Mouse (Mus musculus): ENCODE results near the gene 4933421I07Rik. TPM values are rescaled to one million over a fixed set of nuclear protein-coding genes. Genes with fewer than 3 reads are reported as not detected.

Gene 4933421I07Rik
- total RNA-seq (2021): not detected
- long read RNA-seq, experiment 1: 0 reads
- long read RNA-seq, experiment 2: 0 reads

DNA sequence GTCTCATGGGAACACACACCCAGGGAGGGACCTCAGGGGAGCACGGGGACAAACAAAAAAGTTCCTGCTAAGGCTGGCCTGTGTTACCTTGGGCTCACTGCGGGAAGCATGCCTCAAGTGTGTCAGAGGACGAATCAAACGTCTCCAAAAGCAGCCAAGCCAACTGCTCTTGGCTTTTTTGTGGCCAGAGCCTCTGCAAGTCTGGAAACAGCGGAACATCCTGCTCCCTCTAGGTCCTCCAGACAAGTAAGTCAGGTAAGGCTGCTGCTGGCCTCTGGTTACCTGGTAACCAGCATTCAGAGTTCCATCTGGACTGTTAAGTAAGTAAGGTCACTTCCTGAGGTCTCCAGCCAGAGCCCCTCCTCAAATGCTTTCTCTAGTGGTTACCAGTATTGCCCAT is at the start of gene 4933421I07Rik:
Gene 4933421I07Rik (minus strand): TSS at position 271 of the 400 bp plus-strand sequence.
- no peak for DNase-seq
- intact Hi-C loops (cut with DNase I; ENCODE audit: low total_unique reads): no loop called here

GRCm38 (mm10) chr7:42497356-42497755 is 49.4 kb upstream of the 4933421I07Rik start:
- intact Hi-C loops (cut with DNase I; ENCODE audit: low total_unique reads): no loop called here
- DNase-seq: no peak

DNA sequence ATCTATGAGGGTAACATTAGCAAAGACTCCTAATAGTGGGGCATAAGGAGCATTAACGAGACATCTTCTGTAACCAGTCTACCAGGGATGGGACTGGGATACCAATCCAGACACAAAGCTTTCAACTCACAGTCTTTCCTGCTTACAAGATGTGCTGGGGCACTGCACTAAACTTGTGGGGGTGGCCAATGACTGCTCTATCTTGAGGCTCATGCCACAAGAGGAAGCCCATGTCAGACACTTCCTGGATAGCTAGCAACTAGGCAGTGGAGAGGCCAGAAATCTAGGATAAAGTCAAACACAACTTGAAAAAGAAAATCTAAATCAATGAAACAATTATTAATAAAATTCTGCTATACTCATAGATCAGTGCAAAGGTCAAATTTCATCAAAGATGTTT is 48.3 kb upstream of the 4933421I07Rik start:
- DNase-seq: no peak
- intact Hi-C loops (cut with DNase I; ENCODE audit: low total_unique reads): no loop called here

DNA sequence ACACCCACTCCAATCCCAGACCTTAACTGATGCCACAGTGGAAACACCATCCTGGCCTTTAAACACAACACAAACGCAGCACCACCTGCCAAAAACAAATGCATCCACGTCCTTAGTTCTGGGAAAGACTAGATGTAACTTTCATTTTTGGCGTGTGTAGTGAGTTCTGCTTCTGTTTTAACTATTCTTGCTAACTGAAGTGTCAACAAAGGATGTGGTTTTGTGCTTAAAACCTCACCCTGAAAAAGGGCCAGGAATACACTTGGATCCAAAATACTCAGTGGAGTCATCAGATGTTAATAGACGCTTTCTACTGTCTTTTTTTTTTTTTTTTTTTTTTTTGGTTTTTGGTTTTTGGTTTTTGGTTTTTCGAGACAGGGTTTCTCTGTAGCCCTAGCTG is 42.9 kb upstream of the 4933421I07Rik start:
- DNase-seq: no peak
- intact Hi-C loops (cut with DNase I; ENCODE audit: low total_unique reads): no loop called here

GRCm38 (mm10) chr7:42490358-42490757 is 42.4 kb upstream of the 4933421I07Rik start:
- DNase-seq: no peak
- intact Hi-C loops (cut with DNase I; ENCODE audit: low total_unique reads): no loop called here

- intact Hi-C loops (cut with DNase I; ENCODE audit: low total_unique reads): no loop called here
Observed at GRCm38 (mm10) chr7:42454640-42455039, 6.7 kb upstream of the 4933421I07Rik start.

DNA sequence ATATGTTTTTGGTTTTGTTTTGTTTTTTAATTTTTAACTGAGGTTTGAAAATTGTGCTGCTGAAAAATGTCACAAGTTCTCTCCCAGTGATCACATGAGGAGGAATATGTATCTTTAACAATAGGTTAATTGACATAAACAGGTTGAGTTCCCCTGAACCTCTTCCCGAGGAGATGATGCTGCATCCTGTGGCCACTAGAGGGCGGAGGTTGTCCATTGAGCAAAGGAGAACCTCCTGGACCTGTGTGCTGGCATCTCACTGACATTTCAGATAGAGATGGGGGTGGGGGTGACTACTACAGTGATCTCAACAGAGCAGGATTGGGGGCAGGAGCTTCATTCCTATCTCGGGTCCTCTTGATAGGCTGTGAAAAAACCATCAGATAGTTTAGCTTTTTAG is 2.7 kb upstream of the 4933421I07Rik start:
- intact Hi-C loops (cut with DNase I; ENCODE audit: low total_unique reads): no loop called here
- DNase-seq: no peak

More at GRCm38 (mm10) chr7:42454640-42455039, 6.7 kb upstream of the 4933421I07Rik start:
- no peak for DNase-seq

DNA sequence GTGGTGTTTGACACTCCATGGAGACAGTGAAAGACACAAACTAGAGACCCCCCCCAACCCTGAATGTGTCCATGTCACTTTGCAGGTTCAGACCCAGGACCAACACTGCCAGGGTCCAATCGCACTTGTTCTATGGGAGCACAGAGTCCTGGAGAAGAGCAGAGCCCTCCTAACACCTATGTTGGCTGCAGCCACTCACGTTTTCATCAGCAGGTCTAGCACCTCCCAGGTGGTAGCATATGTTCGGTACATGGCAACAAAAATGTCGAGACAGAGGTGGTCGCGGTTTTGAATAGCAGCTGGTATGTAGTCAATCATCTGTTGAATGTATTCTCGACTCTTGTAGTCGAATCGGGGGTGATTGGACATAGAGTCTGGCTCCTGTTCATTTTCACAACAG is 568 bp downstream of the 4933421I07Rik start:
- intact Hi-C loops (cut with DNase I; ENCODE audit: low total_unique reads): no loop called here

More for the DNA sequence above, 568 bp downstream of the 4933421I07Rik start:
- no peak for DNase-seq

Other genes starting within 250 kb of the 4933421I07Rik start
- gene Vmn2r61, start 188.1 kb downstream of the 4933421I07Rik start, total RNA-seq (2021): not detected
- 1 to 10 TPM; 5.1 to 7.2 TPM for gene Zfp141, start 57.6 kb upstream of the 4933421I07Rik start, total RNA-seq (2021)
- not detected for gene Gm21028, start 130.5 kb upstream of the 4933421I07Rik start, total RNA-seq (2021)
- gene Zfp977, start 144.4 kb upstream of the 4933421I07Rik start, total RNA-seq (2021): under 1 TPM in 1 of 2 experiments, not detected in 1; 0.25 TPM
- under 1 TPM; 0.75 to 0.92 TPM for gene Zfp976, start 194.5 kb upstream of the 4933421I07Rik start, total RNA-seq (2021)
- 1 to 10 TPM; 2.9 TPM for gene Zfp975, start 244.6 kb upstream of the 4933421I07Rik start, total RNA-seq (2021)